Mouse (Mus musculus) T-helper 2 cell (primary cell): ENCODE results near the gene Dcbld1.

Source experiments
- in situ Hi-C: fragments of 300-600 bp; cut with MboI, MseI; formaldehyde crosslinking; loops from one replicate; pipeline ENCODE4 v1.15.1; 2025; ENCODE audit warnings: high pct_unique_total_duplicates

Gene Dcbld1

GRCm38 (mm10) chr10:52233301-52233968 is at the start of gene Dcbld1:
Gene Dcbld1, plus strand, starts transcription at chr10:52233619.
- in situ Hi-C loops: loop anchor here (5.0 to 10.0 kb wide), 2 partner anchors 99 to 151 kb away; partner anchors contain the start of genes Gopc and Nepn

GRCm38 (mm10) chr10:52185900-52186299 is 47.5 kb upstream of the Dcbld1 start:
- in situ Hi-C loops: no loop called here

GRCm38 (mm10) chr10:52194957-52195852 is 38.2 kb upstream of the Dcbld1 start, which contains the start of gene Ros1:
Gene Ros1, minus strand, starts transcription at chr10:52195244.
- in situ Hi-C loops: no loop called here

- in situ Hi-C loops: no loop called here
These were observed 29.4 kb upstream of the Dcbld1 start for GRCm38 (mm10) chr10:52204006-52204405.

- in situ Hi-C loops: no loop called here
These were observed 18.1 kb upstream of the Dcbld1 start for GRCm38 (mm10) chr10:52215267-52215818.

- in situ Hi-C loops: no loop called here
These were observed 16.4 kb upstream of the Dcbld1 start for GRCm38 (mm10) chr10:52216797-52217563.

GRCm38 (mm10) chr10:52217564-52217934 is 15.9 kb upstream of the Dcbld1 start:
- in situ Hi-C loops: no loop called here

- in situ Hi-C loops: no loop called here
These were observed 13.8 kb upstream of the Dcbld1 start for GRCm38 (mm10) chr10:52219600-52219999.

- in situ Hi-C loops: loop anchor here (5.0 to 10.0 kb wide), 2 partner anchors 100 to 152 kb away; partner anchors contain the start of genes Gopc and Nepn
These were observed 933 bp upstream of the Dcbld1 start for GRCm38 (mm10) chr10:52232196-52233176.

GRCm38 (mm10) chr10:52233969-52234653 is 692 bp downstream of the Dcbld1 start:
- in situ Hi-C loops: loop anchor here (5.0 to 10.0 kb wide), 2 partner anchors 98 to 151 kb away; partner anchors contain the start of genes Gopc and Nepn

- in situ Hi-C loops: loop anchor here (5.0 to 10.0 kb wide), 2 partner anchors 98 to 150 kb away; partner anchors contain the start of genes Gopc and Nepn
These were observed 1.2 kb downstream of the Dcbld1 start for GRCm38 (mm10) chr10:52234654-52234981.

- in situ Hi-C loops: loop anchor here (10.0 kb wide), 1 partner anchor 149 kb away; the partner anchor contains the start of genes Gopc and Nepn
These were observed 2.0 kb downstream of the Dcbld1 start for GRCm38 (mm10) chr10:52235461-52235860.

GRCm38 (mm10) chr10:52242015-52242414 is 8.6 kb downstream of the Dcbld1 start:
- in situ Hi-C loops: no loop called here

- in situ Hi-C loops: no loop called here
These were observed 9.4 kb downstream of the Dcbld1 start for GRCm38 (mm10) chr10:52242680-52243323.

GRCm38 (mm10) chr10:52246207-52246606 is 12.8 kb downstream of the Dcbld1 start:
- in situ Hi-C loops: no loop called here

GRCm38 (mm10) chr10:52252240-52252639 is 18.8 kb downstream of the Dcbld1 start:
- in situ Hi-C loops: no loop called here

- in situ Hi-C loops: no loop called here
These were observed 20.0 kb downstream of the Dcbld1 start for GRCm38 (mm10) chr10:52253426-52253825.

GRCm38 (mm10) chr10:52257768-52258167 is 24.3 kb downstream of the Dcbld1 start:
- in situ Hi-C loops: no loop called here
